Mouse (Mus musculus): Measurements from ENCODE around the gene Fam19a1.

Gene Fam19a1

DNA sequence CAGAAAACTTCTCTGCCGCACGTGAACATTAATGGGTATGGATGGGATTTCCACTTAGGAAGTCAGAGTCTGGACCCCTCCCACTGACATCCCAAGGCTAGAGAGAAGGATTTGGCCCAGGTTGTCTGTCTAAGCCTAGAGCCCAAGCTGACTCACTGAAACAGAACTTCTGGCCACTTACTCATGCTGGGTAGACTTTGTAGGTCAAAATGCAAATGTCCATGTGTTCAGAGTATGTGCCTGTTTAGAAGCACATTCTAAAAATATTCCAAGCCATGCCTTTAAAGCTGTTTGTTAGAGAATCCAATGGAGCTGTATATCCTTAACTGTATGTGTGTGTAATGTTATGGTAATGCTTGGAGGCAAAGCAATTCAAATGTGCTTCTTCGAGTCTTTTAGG, 145.7 kb downstream of the Fam19a1 start:
- peak in 1 of 2 experiments; percentile 4 for DNase-seq (ENCODE audit: low spot score in 2 of 2)

GRCm38 (mm10) chr6:96266456-96266855, 153.5 kb downstream of the Fam19a1 start:
- DNase-seq (ENCODE audit: low spot score in 2 of 2), result no peak

DNA sequence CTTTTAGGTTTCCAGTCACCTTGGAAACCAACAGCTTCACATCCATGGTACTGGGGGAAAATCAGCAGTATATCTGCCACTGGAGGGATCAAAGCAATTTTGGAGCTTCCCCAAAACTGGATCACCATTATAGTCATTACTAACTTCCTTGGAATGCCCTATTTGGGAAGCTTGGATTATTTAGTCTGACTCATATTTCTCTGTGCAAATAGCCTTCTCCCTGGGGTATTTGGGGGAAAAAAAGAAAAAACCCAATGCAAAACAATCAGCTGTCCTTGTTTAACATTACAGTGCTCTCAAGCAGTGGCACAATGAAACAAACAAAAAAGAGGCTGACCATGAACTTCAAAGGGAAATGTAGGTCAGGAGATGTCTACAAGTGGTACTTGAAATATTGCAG, 155.8 kb downstream of the Fam19a1 start:
- no peak for DNase-seq (ENCODE audit: low spot score in 2 of 2)

GRCm38 (mm10) chr6:96270436-96270835, 157.5 kb downstream of the Fam19a1 start:
- no peak for DNase-seq (ENCODE audit: low spot score in 2 of 2)

DNA sequence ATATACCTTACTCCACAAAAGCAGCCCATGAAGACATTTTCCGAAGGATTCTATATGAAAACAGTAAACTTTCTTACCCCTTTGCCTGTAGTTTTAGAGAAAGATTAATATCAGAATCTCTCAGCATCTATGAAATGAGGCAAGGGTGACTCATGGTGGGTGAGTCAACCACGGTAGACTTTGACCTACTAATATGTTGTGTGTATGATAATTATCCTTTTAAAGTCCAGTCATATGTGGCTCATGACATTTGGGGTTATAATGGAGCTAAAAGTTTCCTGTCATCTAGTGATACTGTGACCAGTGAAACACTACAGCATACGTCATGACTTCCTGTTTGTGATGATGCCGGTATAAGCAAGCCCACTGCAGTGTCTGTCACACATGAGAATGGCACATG, 170.8 kb downstream of the Fam19a1 start:
- DNase-seq (ENCODE audit: low spot score in 2 of 2), result no peak

- no peak for DNase-seq (ENCODE audit: low spot score in 2 of 2)
Observed at GRCm38 (mm10) chr6:96284590-96284989, 171.6 kb downstream of the Fam19a1 start.

- no peak for DNase-seq (ENCODE audit: low spot score in 2 of 2)
Observed at GRCm38 (mm10) chr6:96286276-96286675, 173.3 kb downstream of the Fam19a1 start.

DNA sequence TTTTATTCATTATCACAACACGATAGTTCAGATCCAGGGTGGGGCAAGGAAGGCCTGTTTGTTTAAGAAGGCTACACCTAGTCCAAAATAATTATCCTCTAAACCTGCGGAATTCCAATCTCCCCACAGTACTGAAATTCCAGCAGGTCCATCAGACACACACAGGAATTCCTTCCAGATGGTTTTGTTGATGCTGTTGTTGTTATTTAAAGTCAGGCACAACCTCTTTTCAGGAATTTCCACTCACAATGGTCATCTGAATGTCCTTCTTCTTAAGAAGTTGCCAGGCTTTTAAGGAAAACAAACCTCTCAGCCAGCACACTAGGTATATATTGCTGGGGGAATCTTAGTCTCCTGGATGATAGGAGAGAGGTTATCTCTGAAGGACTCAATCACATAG, 174.4 kb downstream of the Fam19a1 start:
- no peak for DNase-seq (ENCODE audit: low spot score in 2 of 2)

DNA sequence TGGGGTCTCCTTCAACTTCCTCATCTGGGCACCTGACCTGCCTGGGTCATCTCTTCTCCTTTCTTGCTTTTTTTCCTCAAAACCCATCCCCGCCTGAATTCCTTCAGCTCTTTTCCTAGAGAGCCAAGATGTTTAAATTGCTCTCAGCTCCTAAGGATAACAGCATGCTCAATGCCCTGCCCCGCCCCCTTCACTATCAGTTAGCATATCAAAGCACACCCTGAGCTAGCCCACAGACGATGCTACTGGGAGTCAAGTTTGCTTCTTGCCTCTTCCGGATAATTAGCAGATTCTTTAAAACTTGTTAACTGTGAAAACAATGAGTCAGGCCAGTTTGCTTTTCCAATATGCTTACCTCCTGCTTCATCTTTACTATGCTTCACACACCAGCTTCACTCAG, 176.7 kb downstream of the Fam19a1 start:
- DNase-seq (ENCODE audit: low spot score in 2 of 2), result no peak

GRCm38 (mm10) chr6:96347491-96347890, 234.5 kb downstream of the Fam19a1 start:
- peak in 1 of 2 experiments; percentile 11 for DNase-seq (ENCODE audit: low spot score in 2 of 2)

DNA sequence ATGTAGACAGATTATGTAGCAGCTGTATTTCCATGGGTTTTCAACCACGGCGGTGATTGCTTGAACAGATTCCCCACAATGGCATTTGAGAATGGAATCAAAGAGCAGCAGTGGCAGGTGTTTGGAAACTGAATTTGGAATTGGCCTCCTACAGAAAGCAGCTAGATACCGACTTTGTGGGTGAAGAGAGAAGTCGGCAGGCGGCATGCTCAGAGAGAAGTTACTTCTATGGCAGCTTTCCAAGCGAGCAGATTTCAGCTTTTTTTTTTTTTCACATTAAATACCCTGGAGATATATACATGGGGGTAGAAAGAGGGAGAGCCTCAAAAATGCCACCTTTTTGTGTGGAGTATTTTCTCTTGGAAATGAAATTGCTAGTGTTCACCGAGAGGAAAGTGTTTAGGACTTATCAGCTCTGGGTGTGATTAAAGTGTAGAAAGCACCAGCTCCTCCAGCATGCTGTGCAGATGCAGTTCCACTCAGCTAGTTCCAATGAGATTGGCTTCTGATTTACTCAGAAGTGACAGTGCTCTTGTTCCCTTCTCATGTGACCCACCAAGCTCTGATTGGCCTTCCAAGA, 236.6 kb downstream of the Fam19a1 start:
- peak; percentile 63 to 66 for DNase-seq (ENCODE audit: low spot score in 2 of 2)

- no peak for DNase-seq (ENCODE audit: low spot score in 2 of 2)
Observed at GRCm38 (mm10) chr6:96369544-96369943, 256.6 kb downstream of the Fam19a1 start.

DNA sequence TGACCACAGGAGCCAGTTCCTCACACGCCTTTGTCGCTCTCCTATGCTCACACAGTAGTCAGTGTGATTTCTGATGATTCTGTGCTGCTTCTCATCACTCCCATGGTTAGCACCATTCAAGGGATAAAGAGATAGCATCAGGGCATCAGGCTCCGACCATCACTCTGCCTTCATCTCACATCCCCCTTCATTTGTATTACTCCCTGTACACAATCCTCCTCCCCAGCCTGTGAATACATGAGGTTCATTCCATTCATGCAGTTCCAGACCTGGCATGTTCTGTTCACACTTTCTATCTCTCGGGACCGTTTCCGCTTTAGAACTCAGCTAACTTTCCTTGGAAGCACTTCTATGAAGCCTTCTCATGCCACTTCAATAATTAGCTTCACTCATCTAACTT, 259.9 kb downstream of the Fam19a1 start:
- DNase-seq (ENCODE audit: low spot score in 2 of 2), result no peak

DNA sequence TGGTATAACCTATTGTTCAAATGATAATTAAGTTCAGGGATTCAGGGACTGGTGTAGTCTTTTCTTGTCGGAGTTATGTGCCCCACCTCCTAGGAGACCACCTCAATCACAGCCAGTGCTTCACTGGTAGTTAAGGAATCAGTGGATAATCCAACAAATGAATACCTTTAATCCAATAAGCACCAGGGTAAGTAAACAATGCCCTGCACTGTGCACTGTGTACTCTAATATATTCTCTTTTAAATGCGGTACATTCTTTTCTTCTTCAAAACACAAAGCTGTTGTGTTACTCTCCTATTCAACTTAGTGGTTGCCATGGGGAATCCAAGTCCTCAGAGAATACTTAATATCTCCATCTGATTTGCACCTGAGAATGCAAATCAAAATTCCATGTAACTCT, 260.3 kb downstream of the Fam19a1 start:
- no peak for DNase-seq (ENCODE audit: low spot score in 2 of 2)

DNA sequence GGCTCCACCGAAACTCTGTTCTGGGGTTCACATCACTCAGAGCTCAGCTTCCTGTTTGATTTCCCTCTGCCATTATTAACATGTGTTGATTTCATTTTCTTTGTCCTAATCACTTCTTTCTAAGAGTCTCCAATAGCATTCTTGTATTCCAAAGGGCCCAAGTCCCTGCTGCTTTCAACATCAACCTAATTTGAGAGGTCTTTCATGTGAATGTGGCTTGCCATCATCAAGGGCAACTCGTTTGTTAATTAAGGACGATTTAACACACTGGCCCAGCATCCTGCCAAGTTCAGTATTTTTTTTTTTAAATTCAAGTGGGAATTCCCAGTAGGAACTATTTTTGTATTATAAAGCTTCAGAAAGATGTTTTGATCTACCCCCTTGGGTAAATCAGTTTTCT, 263.8 kb downstream of the Fam19a1 start:
- no peak for DNase-seq (ENCODE audit: low spot score in 2 of 2)

DNA sequence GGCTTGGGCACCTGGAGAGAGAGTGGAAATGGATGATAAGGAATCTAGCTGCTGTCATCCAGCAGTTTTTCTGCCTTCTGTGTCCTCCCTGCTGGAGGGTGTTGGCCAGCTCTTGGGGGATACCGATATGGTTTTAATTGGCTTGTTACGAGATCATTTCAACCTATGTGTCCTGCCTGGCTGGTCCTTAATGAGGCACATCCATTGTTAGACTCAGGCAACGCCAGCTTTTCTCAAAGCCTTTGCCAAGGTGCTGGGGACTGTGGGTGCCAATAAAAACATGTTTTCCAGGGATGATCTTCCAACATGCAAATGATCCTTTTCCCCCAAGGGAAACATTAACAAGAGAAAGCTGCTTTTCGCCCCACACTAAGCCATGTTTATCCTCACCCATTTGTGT, 266.3 kb downstream of the Fam19a1 start:
- no peak for DNase-seq (ENCODE audit: low spot score in 2 of 2)

GRCm38 (mm10) chr6:96384441-96384840, 271.5 kb downstream of the Fam19a1 start:
- DNase-seq (ENCODE audit: low spot score in 2 of 2), result no peak

DNA sequence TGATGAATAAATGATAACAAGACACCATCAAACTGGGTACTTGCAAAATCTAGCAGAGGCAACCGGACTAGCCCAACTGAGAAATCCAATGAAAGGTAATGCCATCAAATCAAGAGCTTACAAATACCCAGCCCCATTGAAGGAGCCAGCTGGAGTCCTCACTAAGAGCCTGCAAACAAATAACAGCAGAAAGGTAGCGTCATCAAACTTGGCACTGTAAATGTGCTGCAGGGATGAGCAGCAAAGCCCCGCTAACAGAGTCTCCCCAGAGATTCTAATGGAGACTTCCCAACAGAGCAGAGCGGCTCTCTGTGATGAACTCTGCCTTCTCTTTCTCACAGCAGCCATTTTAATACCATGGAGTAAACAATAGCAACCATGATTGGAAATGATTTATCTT, 305.9 kb downstream of the Fam19a1 start:
- no peak for DNase-seq (ENCODE audit: low spot score in 2 of 2)

GRCm38 (mm10) chr6:96419704-96420382, 306.9 kb downstream of the Fam19a1 start:
- DNase-seq (ENCODE audit: low spot score in 2 of 2), result no peak

DNA sequence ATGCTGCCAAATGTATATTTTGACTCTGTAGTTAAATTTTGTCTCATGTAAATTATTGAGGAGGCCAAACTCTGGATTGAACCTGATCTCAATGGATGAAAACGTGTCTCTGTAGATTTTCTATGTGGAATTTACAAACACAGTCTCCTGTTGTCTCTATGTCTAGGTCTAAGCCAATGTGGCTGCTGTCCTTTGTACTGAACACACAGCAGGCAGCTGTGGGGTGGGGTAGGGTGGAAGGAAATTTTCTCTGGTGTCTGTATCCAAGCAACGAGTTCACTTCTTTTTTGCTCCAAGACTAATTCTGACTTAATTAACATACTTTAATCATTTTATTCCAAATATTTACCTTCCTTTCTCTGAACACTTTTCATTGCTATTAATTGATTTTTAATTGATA, 307.6 kb downstream of the Fam19a1 start:
- no peak for DNase-seq (ENCODE audit: low spot score in 2 of 2)

DNA sequence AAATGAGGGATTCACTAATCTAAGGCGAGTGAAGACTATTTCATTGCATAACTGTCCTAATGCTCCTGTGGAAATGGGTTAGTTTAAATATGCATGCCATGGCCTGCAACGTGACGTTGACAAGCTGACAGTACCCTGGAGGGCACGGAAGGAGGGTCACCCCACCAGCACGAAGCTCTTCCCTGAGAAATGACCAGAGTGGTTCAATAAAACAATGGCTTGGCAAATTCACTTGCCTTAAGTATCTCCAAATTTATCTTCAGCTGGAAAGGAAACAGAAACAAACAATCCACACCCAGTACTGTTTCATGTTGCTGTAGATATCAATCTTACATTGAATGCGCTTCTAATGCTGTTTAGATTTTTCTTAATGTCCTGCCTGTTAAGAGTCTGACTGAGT, 316.4 kb downstream of the Fam19a1 start:
- no peak for DNase-seq (ENCODE audit: low spot score in 2 of 2)

GRCm38 (mm10) chr6:96432397-96432796, 319.4 kb downstream of the Fam19a1 start:
- DNase-seq (ENCODE audit: low spot score in 2 of 2), result peak in 1 of 2 experiments; percentile 10

- DNase-seq (ENCODE audit: low spot score in 2 of 2), result no peak
Observed at GRCm38 (mm10) chr6:96433896-96434295, 320.9 kb downstream of the Fam19a1 start.

- no peak for DNase-seq (ENCODE audit: low spot score in 2 of 2)
Observed at GRCm38 (mm10) chr6:96435545-96435944, 322.6 kb downstream of the Fam19a1 start.

Data from right cerebral cortex, postnatal 36 days (tissue).